Mouse (Mus musculus) hindbrain, embryonic 14.5 days (tissue): ENCODE data around the gene Rpl21. TPM values are rescaled to one million over a fixed set of nuclear protein-coding genes. Genes with fewer than 3 reads are reported as not detected.

ENCODE experiments used
- ATAC-seq: fragments of 200-750 bp; cut with Nextera tagmentation; 2 replicates; pipeline ENCODE4 v1.8.0; 2017; ENCODE audit warnings: moderate number of reproducible peaks, mild to moderate bottlenecking, moderate TSS enrichment, moderate library complexity; ENCODE audit not compliant: low FRiP score
- DNase-seq: peaks from one replicate; pipeline ENCODE4 v3.0.0-alpha.2; 2015; ENCODE audit warnings: low spot score
- H3K27ac ChIP-seq: fragments of 300-500 bp; sonication (generic); 2 replicates; pipeline ENCODE4 v1.5.1; 2014; ENCODE audit warnings: mild to moderate bottlenecking, moderate library complexity
- H3K27me3 ChIP-seq: fragments of 300-500 bp; sonication (generic); 2 replicates; pipeline ENCODE4 v1.6.1; 2014; ENCODE audit warnings: mild to moderate bottlenecking, low read length, mixed read lengths; ENCODE audit not compliant: control insufficient read depth, insufficient read depth
- H3K36me3 ChIP-seq: fragments of 300-500 bp; sonication (generic); replicated peaks from 2 replicates; pipeline ENCODE4 v1.6.1; 2014; ENCODE audit not compliant: control insufficient read depth, insufficient read depth
- H3K4me1 ChIP-seq: fragments of 300-500 bp; sonication (generic); replicated peaks from 2 replicates; pipeline ENCODE4 v1.6.1; 2014; ENCODE audit warnings: antibody characterized with exemption, low read length, mixed read lengths; ENCODE audit not compliant: control insufficient read depth, insufficient read depth
- H3K4me2 ChIP-seq: fragments of 300-500 bp; sonication (generic); replicated peaks from 2 replicates; pipeline ENCODE4 v1.6.1; 2014; ENCODE audit warnings: mild to moderate bottlenecking, moderate library complexity
- H3K4me3 ChIP-seq: fragments of 300-500 bp; sonication (generic); replicated peaks from 2 replicates; pipeline ENCODE4 v1.5.1; 2014; ENCODE audit warnings: mild to moderate bottlenecking, low read length
- H3K9ac ChIP-seq: fragments of 300-500 bp; sonication (generic); 2 replicates; pipeline ENCODE4 v1.6.1; 2014
- H3K9me3 ChIP-seq: fragments of 300-500 bp; sonication (generic); 2 replicates; pipeline ENCODE4 v1.6.1; 2016; ENCODE audit warnings: low read length; ENCODE audit not compliant: control insufficient read depth
- WGBS: fragments of 180-500 bp; shearing (Covaris S2); extraction: QIAGEN DNeasy Blood & Tissue Kit; methylation state at CpG from one replicate; pipeline ENCODE4 v1.1.7; 2014; 5-methylcytosine and 5-hydroxymethylcytosine counted together
- polyA plus RNA-seq: library from polyadenylated mRNA; unstranded; fragments of >200 nt; fragmentation: Nextera tagmentation; extraction: Ambion mirVana; gene quantifications from 2 replicates; pipeline ENCODE4 v1.2.1, GENCODE M21; 2014

Rpl21 gene
- polyA plus RNA-seq, 1 experiment from 2014 or later: 419 TPM

GRCm38 (mm10) chr5:146794853-146795252, 37.8 kb upstream of the Rpl21 start, which contains the start of gene Usp12:
TSS of gene Usp12 (minus strand) at chr5:146795006.
- H3K36me3 ChIP-seq: no peaks in the 10 kb centered on the region
- peak within 1 kb of the TSS; percentile 66 for H3K4me2 ChIP-seq
- H3K27ac ChIP-seq: peak within 1 kb of the TSS; percentile 89
- peak within 1 kb of the TSS; percentile 96 for H3K4me3 ChIP-seq
- DNase-seq: peak; percentile 98
- ATAC-seq: peak; percentile 96
- peaks cover 28% of the 10 kb centered on the region for H3K4me1 ChIP-seq
- no peaks in the 10 kb centered on the region for H3K27me3 ChIP-seq
- no peaks in the 10 kb centered on the region for H3K9me3 ChIP-seq
- peak within 1 kb of the TSS; percentile 94 for H3K9ac ChIP-seq
- under 1% methylated on average over 22 of the region's 51 CpGs for WGBS

- Histone ChIP-seq H3K9me3 (no peaks in the 10 kb centered on the region), H3K27ac (no peak overlapping the region), H3K4me1 (peaks cover 28% of the 10 kb centered on the region), H3K27me3 (no peaks in the 10 kb centered on the region), H3K4me2 (no peak overlapping the region), H3K9ac (no peak overlapping the region), H3K4me3 (no peak overlapping the region), H3K36me3 (no peaks in the 10 kb centered on the region)
- DNase-seq (no peak), ATAC-seq (no peak)
- 74% methylated on average over 13 of the region's 13 CpGs for WGBS
Measured at GRCm38 (mm10) chr5:146795728-146796127, 37.0 kb upstream of the Rpl21 start.

- Histone ChIP-seq H3K9me3 (peaks cover 10% of the 10 kb centered on the region), H3K27ac (no peak overlapping the region), H3K4me2 (no peak overlapping the region), H3K27me3 (no peaks in the 10 kb centered on the region), H3K36me3 (no peaks in the 10 kb centered on the region), H3K9ac (no peak overlapping the region), H3K4me1 (peaks cover 5% of the 10 kb centered on the region), H3K4me3 (no peak overlapping the region)
- DNase-seq: no peak
- ATAC-seq: no peak
- WGBS: 32% methylated on average over 9 of the region's 9 CpGs
Measured at GRCm38 (mm10) chr5:146798031-146798430, 34.7 kb upstream of the Rpl21 start.

GRCm38 (mm10) chr5:146806004-146806430, 26.7 kb upstream of the Rpl21 start:
- 78% methylated on average over 8 of the region's 8 CpGs for WGBS
- DNase-seq: no peak
- no peaks in the 10 kb centered on the region for H3K36me3 ChIP-seq
- H3K9me3 ChIP-seq: peaks cover 10% of the 10 kb centered on the region
- H3K4me1 ChIP-seq: no peaks in the 10 kb centered on the region
- H3K27me3 ChIP-seq: no peaks in the 10 kb centered on the region
- H3K27ac ChIP-seq: no peak overlapping the region
- no peak for ATAC-seq
- no peak overlapping the region for H3K4me2 ChIP-seq
- H3K9ac ChIP-seq: no peak overlapping the region
- H3K4me3 ChIP-seq: no peak overlapping the region

- Histone ChIP-seq H3K27ac (no peak overlapping the region), H3K9ac (no peak overlapping the region), H3K9me3 (no peaks in the 10 kb centered on the region), H3K36me3 (no peaks in the 10 kb centered on the region), H3K4me2 (no peak overlapping the region), H3K27me3 (no peaks in the 10 kb centered on the region), H3K4me3 (no peak overlapping the region), H3K4me1 (no peaks in the 10 kb centered on the region)
- WGBS: 69% methylated on average over 5 of the region's 5 CpGs
- ATAC-seq (no peak), DNase-seq (no peak)
Measured at GRCm38 (mm10) chr5:146809951-146810350, 22.7 kb upstream of the Rpl21 start.

- H3K4me3 ChIP-seq: no peak overlapping the region
- DNase-seq (no peak), ATAC-seq (no peak)
- no peaks in the 10 kb centered on the region for H3K4me1 ChIP-seq
- H3K9me3 ChIP-seq: no peaks in the 10 kb centered on the region
- no peak overlapping the region for H3K9ac ChIP-seq
- 92% methylated on average over 5 of the region's 5 CpGs for WGBS
- H3K27me3 ChIP-seq: no peaks in the 10 kb centered on the region
- no peak overlapping the region for H3K4me2 ChIP-seq
- H3K27ac ChIP-seq: no peak overlapping the region
- no peaks in the 10 kb centered on the region for H3K36me3 ChIP-seq
Measured at GRCm38 (mm10) chr5:146812866-146813265, 19.8 kb upstream of the Rpl21 start.

- H3K27ac ChIP-seq: no peak overlapping the region
- no peaks in the 10 kb centered on the region for H3K9me3 ChIP-seq
- 84% methylated on average over 4 of the region's 4 CpGs for WGBS
- H3K9ac ChIP-seq: no peak overlapping the region
- no peaks in the 10 kb centered on the region for H3K27me3 ChIP-seq
- ATAC-seq: no peak
- H3K4me2 ChIP-seq: no peak overlapping the region
- H3K4me1 ChIP-seq: no peaks in the 10 kb centered on the region
- H3K36me3 ChIP-seq: no peaks in the 10 kb centered on the region
- no peak overlapping the region for H3K4me3 ChIP-seq
- no peak for DNase-seq
Measured at GRCm38 (mm10) chr5:146813421-146813820, 19.3 kb upstream of the Rpl21 start.

- DNase-seq (no peak), ATAC-seq (no peak)
- no peaks in the 10 kb centered on the region for H3K4me1 ChIP-seq
- 91% methylated on average over 4 of the region's 4 CpGs for WGBS
- H3K4me3 ChIP-seq: no peak overlapping the region
- no peak overlapping the region for H3K27ac ChIP-seq
- H3K36me3 ChIP-seq: no peaks in the 10 kb centered on the region
- no peaks in the 10 kb centered on the region for H3K27me3 ChIP-seq
- no peak overlapping the region for H3K4me2 ChIP-seq
- H3K9ac ChIP-seq: no peak overlapping the region
- H3K9me3 ChIP-seq: no peaks in the 10 kb centered on the region
Measured at GRCm38 (mm10) chr5:146815394-146815793, 17.3 kb upstream of the Rpl21 start.

- no peak overlapping the region for H3K4me2 ChIP-seq
Measured at GRCm38 (mm10) chr5:146817583-146817982, 15.1 kb upstream of the Rpl21 start.

More at GRCm38 (mm10) chr5:146817583-146817982, 15.1 kb upstream of the Rpl21 start:
- no peaks in the 10 kb centered on the region for H3K36me3 ChIP-seq
- H3K4me3 ChIP-seq: no peak overlapping the region
- no peaks in the 10 kb centered on the region for H3K27me3 ChIP-seq
- no peak overlapping the region for H3K9ac ChIP-seq
- no peak overlapping the region for H3K27ac ChIP-seq
- DNase-seq: no peak
- ATAC-seq: no peak
- 86% methylated on average over 8 of the region's 8 CpGs for WGBS
- H3K4me1 ChIP-seq: no peaks in the 10 kb centered on the region
- H3K9me3 ChIP-seq: no peaks in the 10 kb centered on the region
